Mouse (Mus musculus) megakaryocyte, embryonic 14.5 days (primary cell): ENCODE measurements around the gene Ddc.

ENCODE experiments used
- FLI1 ChIP-seq: IDR thresholded peaks from 2 replicates; pipeline ENCODE4 v1.6.1; 2012; ENCODE audit warnings: low read length, inconsistent platforms, mixed read lengths
- GATA1 ChIP-seq: IDR thresholded peaks from 3 replicates; pipeline ENCODE4 v1.6.1; 2012; ENCODE audit warnings: mixed read lengths, low read length, inconsistent platforms, borderline replicate concordance

GRCm38 (mm10) chr11:11822181-11823095 is 75.5 kb downstream of the Ddc start:
- TF ChIP-seq FLI1: no peak
- TF ChIP-seq GATA1: no peak
